Mouse (Mus musculus) adipocyte (in vitro differentiated cells): ENCODE data around the gene Gde1.

ENCODE experiments used
- DNase-seq: peaks from one replicate; pipeline ENCODE4 v3.0.0-alpha.2; 2016; ENCODE audit warnings: low spot score

Gde1 gene

GRCm38 (mm10) chr7:118706488-118706887, 910 bp upstream of the Gde1 start:
- no peak for DNase-seq

GRCm38 (mm10) chr7:118706051-118706450, 473 bp upstream of the Gde1 start:
- no peak for DNase-seq

GRCm38 (mm10) chr7:118704001-118704850, 1.4 kb downstream of the Gde1 start:
- DNase-seq = no peak

- peak; percentile 50 for DNase-seq
Observed at GRCm38 (mm10) chr7:118703144-118703561, 2.4 kb downstream of the Gde1 start.

GRCm38 (mm10) chr7:118698882-118699281, 6.7 kb downstream of the Gde1 start:
- DNase-seq = peak; percentile 66

- no peak for DNase-seq
Observed at GRCm38 (mm10) chr7:118697168-118697567, 8.4 kb downstream of the Gde1 start.

GRCm38 (mm10) chr7:118696146-118696545, 9.4 kb downstream of the Gde1 start:
- no peak for DNase-seq

- no peak for DNase-seq
Observed at GRCm38 (mm10) chr7:118691287-118691686, 14.3 kb downstream of the Gde1 start.

- no peak for DNase-seq
Observed at GRCm38 (mm10) chr7:118689088-118689487, 16.5 kb downstream of the Gde1 start.

- DNase-seq = peak; percentile 69
Observed at GRCm38 (mm10) chr7:118688199-118688598, 17.4 kb downstream of the Gde1 start.

GRCm38 (mm10) chr7:118676826-118677225, 28.8 kb downstream of the Gde1 start:
- no peak for DNase-seq

- no peak for DNase-seq
Observed at GRCm38 (mm10) chr7:118670142-118670541, 35.4 kb downstream of the Gde1 start.

- DNase-seq = no peak
Observed at GRCm38 (mm10) chr7:118667773-118668172, 37.8 kb downstream of the Gde1 start.

- DNase-seq = no peak
Observed at GRCm38 (mm10) chr7:118656730-118657129, 48.8 kb downstream of the Gde1 start.

GRCm38 (mm10) chr7:118652572-118653295, 52.8 kb downstream of the Gde1 start:
- DNase-seq = no peak

- no peak for DNase-seq
Observed at GRCm38 (mm10) chr7:118650891-118651290, 54.7 kb downstream of the Gde1 start.

GRCm38 (mm10) chr7:118650119-118650518, 55.5 kb downstream of the Gde1 start:
- no peak for DNase-seq

- no peak for DNase-seq
Observed at GRCm38 (mm10) chr7:118649328-118649727, 56.2 kb downstream of the Gde1 start.

- no peak for DNase-seq
Observed at GRCm38 (mm10) chr7:118646237-118646636, 59.3 kb downstream of the Gde1 start.
